ENCODE assay signal across 19 mouse cellular contexts in the genomic region with DNA sequence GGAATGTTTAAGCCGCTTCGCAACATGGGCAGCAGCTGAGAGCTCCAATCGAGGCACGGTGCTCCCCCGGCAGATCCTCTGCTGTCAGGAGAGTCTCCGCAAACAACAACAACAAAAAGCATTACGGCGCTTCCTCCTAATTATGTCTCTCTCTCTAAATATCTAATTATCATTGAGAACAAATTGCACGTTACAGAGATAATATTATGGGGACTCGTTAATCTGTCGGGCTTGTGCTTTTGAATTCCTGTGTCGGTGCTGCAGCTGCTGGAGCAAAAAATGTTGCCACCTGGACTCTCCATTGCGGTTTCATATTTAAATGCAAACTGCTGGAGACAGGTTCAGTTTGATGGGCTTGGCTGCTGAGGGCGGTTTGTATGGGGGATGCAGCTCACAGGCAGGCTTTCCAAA.
DNase-seq lines count a peak whose midpoint lies in the region; ATAC-seq lines count a peak whose summit lies in the region.
"Had no signal": no experiment of that assay in that cellular context is flagged by ENCODE, and none has a peak within 500 bp of the region (broad histone marks: within the 10 kb centered on the region; RNA-seq: fewer than 3 reads in every experiment).

No protein-coding gene starts in this region.

- ATAC-seq in forebrain, embryonic 13.5 days, result peak; percentile 56
- ATAC-seq in midbrain, embryonic 11.5 days (ENCODE audit: low FRiP score), result no peak
- no peak for ATAC-seq in hindbrain, embryonic 16.5 days
- ATAC-seq in neural tube, embryonic 15.5 days (ENCODE audit: low FRiP score), result peak; percentile 55

- 0 out of 2 replicates have a peak, but pooled peaks cover 2% of the 10 kb centered on the region for H3K27me3 ChIP-seq in forebrain, embryonic 13.5 days
- H3K27me3 ChIP-seq in forebrain, embryonic 10.5 days (ENCODE audit: poor library complexity, severe bottlenecking), result peaks cover 16% of the 10 kb centered on the region
- H3K27me3 ChIP-seq in midbrain, embryonic 11.5 days (ENCODE audit: control insufficient read depth, insufficient read depth, low read length), result no peaks in the 10 kb centered on the region
- H3K27me3 ChIP-seq in midbrain, embryonic 10.5 days (ENCODE audit: low read depth, poor library complexity, severe bottlenecking), result no peaks in the 10 kb centered on the region
- H3K27me3 ChIP-seq in hindbrain, embryonic 16.5 days (replicated peaks; ENCODE audit: control insufficient read depth, insufficient read depth, low read length), result no peaks in the 10 kb centered on the region
- no peaks in the 10 kb centered on the region for H3K27me3 ChIP-seq in neural tube, embryonic 15.5 days (replicated peaks)
- H3K27me3 ChIP-seq: heart, embryonic 13.5 days; neural tube, embryonic 12.5 days had no signal

- H3K36me3 ChIP-seq in forebrain, embryonic 13.5 days (ENCODE audit: poor library complexity, severe bottlenecking), result no peaks in the 10 kb centered on the region
- no peaks in the 10 kb centered on the region for H3K36me3 ChIP-seq in forebrain, embryonic 10.5 days (replicated peaks)
- H3K36me3 ChIP-seq in midbrain, embryonic 11.5 days (ENCODE audit: control insufficient read depth, insufficient read depth, low read length), result no peaks in the 10 kb centered on the region
- no peaks in the 10 kb centered on the region for H3K36me3 ChIP-seq in midbrain, embryonic 10.5 days
- H3K36me3 ChIP-seq in hindbrain, embryonic 16.5 days (ENCODE audit: control insufficient read depth, insufficient read depth, low read length), result no peaks in the 10 kb centered on the region
- H3K36me3 ChIP-seq in neural tube, embryonic 15.5 days, result no peaks in the 10 kb centered on the region
- H3K36me3 ChIP-seq: heart, embryonic 13.5 days; neural tube, embryonic 12.5 days had no signal

- H3K9ac ChIP-seq in forebrain, embryonic 13.5 days, result 0 out of 2 replicates have a peak overlapping the region, but pooled peaks have one; percentile 38
- H3K9ac ChIP-seq in midbrain, embryonic 11.5 days (ENCODE audit: low read length), result no peak overlapping the region
- no peak overlapping the region for H3K9ac ChIP-seq in hindbrain, embryonic 16.5 days (ENCODE audit: low read depth, low read length)
- H3K9ac ChIP-seq in neural tube, embryonic 15.5 days (replicated peaks), result no peak overlapping the region
- H3K9ac ChIP-seq: heart, embryonic 13.5 days; neural tube, embryonic 12.5 days had no signal

- H3K27ac ChIP-seq in forebrain, embryonic 13.5 days, result peak overlapping the region; percentile 32; the same call in 1 of the 2 replicates
- no peak overlapping the region for H3K27ac ChIP-seq in forebrain, embryonic 10.5 days
- no peak overlapping the region for H3K27ac ChIP-seq in midbrain, embryonic 11.5 days (ENCODE audit: low read depth, low read length)
- H3K27ac ChIP-seq in midbrain, embryonic 10.5 days (replicated peaks), result no peak overlapping the region
- peak overlapping the region; percentile 50; the same call in 1 of the 2 replicates for H3K27ac ChIP-seq in hindbrain, embryonic 16.5 days (ENCODE audit: low read depth, low read length)
- H3K27ac ChIP-seq in neural tube, embryonic 15.5 days (replicated peaks), result peak overlapping the region; percentile 51
- H3K27ac ChIP-seq: heart, embryonic 13.5 days; left cerebral cortex, adult 2 months; neural tube, embryonic 12.5 days; stomach, postnatal 0 days had no signal

- no peaks in the 10 kb centered on the region for H3K9me3 ChIP-seq in forebrain, embryonic 13.5 days (replicated peaks)
- H3K9me3 ChIP-seq in forebrain, embryonic 10.5 days, result no peaks in the 10 kb centered on the region
- no peaks in the 10 kb centered on the region for H3K9me3 ChIP-seq in midbrain, embryonic 11.5 days (ENCODE audit: control insufficient read depth, low read length)
- H3K9me3 ChIP-seq in midbrain, embryonic 10.5 days (replicated peaks), result no peaks in the 10 kb centered on the region
- no peaks in the 10 kb centered on the region for H3K9me3 ChIP-seq in hindbrain, embryonic 16.5 days (ENCODE audit: control insufficient read depth, low read length)
- no peaks in the 10 kb centered on the region for H3K9me3 ChIP-seq in neural tube, embryonic 15.5 days (replicated peaks)
- H3K9me3 ChIP-seq: heart, embryonic 13.5 days; neural tube, embryonic 12.5 days had no signal

- peaks cover 14% of the 10 kb centered on the region for H3K4me1 ChIP-seq in forebrain, embryonic 13.5 days
- H3K4me1 ChIP-seq in forebrain, embryonic 10.5 days, result peaks cover 26% of the 10 kb centered on the region
- H3K4me1 ChIP-seq in midbrain, embryonic 11.5 days (ENCODE audit: control insufficient read depth, insufficient read depth, low read length), result no peaks in the 10 kb centered on the region
- peaks cover 8% of the 10 kb centered on the region; the same call in 1 of the 2 replicates for H3K4me1 ChIP-seq in midbrain, embryonic 10.5 days
- H3K4me1 ChIP-seq in hindbrain, embryonic 16.5 days (ENCODE audit: control insufficient read depth, insufficient read depth, low read depth, low read length), result peaks cover 4% of the 10 kb centered on the region
- H3K4me1 ChIP-seq in neural tube, embryonic 15.5 days, result peaks cover 12% of the 10 kb centered on the region

- H3K4me3 ChIP-seq in forebrain, embryonic 13.5 days, result peak overlapping the region; percentile 0; the same call in 1 of the 2 replicates
- H3K4me3 ChIP-seq in forebrain, embryonic 10.5 days, result no peak overlapping the region
- H3K4me3 ChIP-seq in midbrain, embryonic 11.5 days (ENCODE audit: low read depth, low read length), result no peak overlapping the region
- H3K4me3 ChIP-seq in midbrain, embryonic 10.5 days, result no peak overlapping the region
- peak overlapping the region; percentile 19 for H3K4me3 ChIP-seq in hindbrain, embryonic 16.5 days (ENCODE audit: low read length)
- 0 out of 2 replicates have a peak overlapping the region, but pooled peaks have one; percentile 4 for H3K4me3 ChIP-seq in neural tube, embryonic 15.5 days (replicated peaks)
- H3K4me3 ChIP-seq: heart, embryonic 13.5 days; left cerebral cortex, adult 2 months; neural tube, embryonic 12.5 days had no signal

- no peak for DNase-seq in forebrain, embryonic 10.5 days (ENCODE audit: extremely low spot score, low spot score)
- peak; percentile 56 for DNase-seq in midbrain, embryonic 11.5 days (ENCODE audit: low spot score, missing footprints)
- DNase-seq in midbrain, embryonic 10.5 days (ENCODE audit: low spot score), result no peak
- no peak for DNase-seq in thymus, postnatal 4 days
- no peak for DNase-seq in cerebellum, postnatal 36 days
- DNase-seq: adrenal gland, postnatal 14 days; cerebellum, postnatal 14 days; heart, postnatal 4 days; kidney, adult 11 months; kidney, postnatal 10 days; lung, postnatal 14 days; thymus, postnatal 36 days had no signal

- WGBS in forebrain, embryonic 13.5 days, result 21% methylated on average over 14 of the region's 14 CpGs
- 60% methylated on average over 14 of the region's 14 CpGs for WGBS in forebrain, embryonic 10.5 days
- 69% methylated on average over 14 of the region's 14 CpGs for WGBS in midbrain, embryonic 11.5 days
- whole genome bisulfite sequencing in midbrain, embryonic 10.5 days, result 74% methylated on average over 14 of the region's 14 CpGs
- 36% methylated on average over 14 of the region's 14 CpGs for WGBS in hindbrain, embryonic 16.5 days
- 22% methylated on average over 14 of the region's 14 CpGs for WGBS in neural tube, embryonic 15.5 days

- H3K4me2 ChIP-seq in forebrain, embryonic 13.5 days, result peak overlapping the region; percentile 30
- no peak overlapping the region for H3K4me2 ChIP-seq in midbrain, embryonic 11.5 days
- H3K4me2 ChIP-seq in hindbrain, embryonic 16.5 days (ENCODE audit: low read length), result peak overlapping the region; percentile 23
- H3K4me2 ChIP-seq in neural tube, embryonic 15.5 days, result peak overlapping the region; percentile 45
- H3K4me2 ChIP-seq: heart, embryonic 13.5 days; neural tube, embryonic 12.5 days had no signal

Comparison
In these comparisons a context has a peak if more than half of its experiments do, and no peak if none do; other contexts are left out.
1. H3K27ac ChIP-seq: peak in forebrain, embryonic 13.5 days (single experiment), hindbrain, embryonic 16.5 days (single experiment) and neural tube, embryonic 15.5 days (single experiment); none in forebrain, embryonic 10.5 days (single experiment), midbrain, embryonic 11.5 days (single experiment) and midbrain, embryonic 10.5 days (single experiment).
2. H3K4me3 ChIP-seq: peak in forebrain, embryonic 13.5 days (single experiment), hindbrain, embryonic 16.5 days (single experiment) and neural tube, embryonic 15.5 days (single experiment); none in forebrain, embryonic 10.5 days (single experiment), midbrain, embryonic 11.5 days (single experiment) and midbrain, embryonic 10.5 days (single experiment).
3. ATAC-seq: peak in forebrain, embryonic 13.5 days (single experiment) and neural tube, embryonic 15.5 days (single experiment); none in midbrain, embryonic 11.5 days (single experiment) and hindbrain, embryonic 16.5 days (single experiment).